Mouse (Mus musculus) ovary, adult 18-20 months (tissue): ENCODE measurements at regions not wholly inside any gene's neighbourhood (a gene's known extent, or its start where the extent isn't known, plus 50 kb on each side); places are given as distances from the start of the nearest gene placed in this dataset.

Experiments used
- DNase-seq: peaks from one replicate; pipeline ENCODE4 v3.0.0; 2022; ENCODE audit warnings: low spot score, mixed read lengths

DNA sequence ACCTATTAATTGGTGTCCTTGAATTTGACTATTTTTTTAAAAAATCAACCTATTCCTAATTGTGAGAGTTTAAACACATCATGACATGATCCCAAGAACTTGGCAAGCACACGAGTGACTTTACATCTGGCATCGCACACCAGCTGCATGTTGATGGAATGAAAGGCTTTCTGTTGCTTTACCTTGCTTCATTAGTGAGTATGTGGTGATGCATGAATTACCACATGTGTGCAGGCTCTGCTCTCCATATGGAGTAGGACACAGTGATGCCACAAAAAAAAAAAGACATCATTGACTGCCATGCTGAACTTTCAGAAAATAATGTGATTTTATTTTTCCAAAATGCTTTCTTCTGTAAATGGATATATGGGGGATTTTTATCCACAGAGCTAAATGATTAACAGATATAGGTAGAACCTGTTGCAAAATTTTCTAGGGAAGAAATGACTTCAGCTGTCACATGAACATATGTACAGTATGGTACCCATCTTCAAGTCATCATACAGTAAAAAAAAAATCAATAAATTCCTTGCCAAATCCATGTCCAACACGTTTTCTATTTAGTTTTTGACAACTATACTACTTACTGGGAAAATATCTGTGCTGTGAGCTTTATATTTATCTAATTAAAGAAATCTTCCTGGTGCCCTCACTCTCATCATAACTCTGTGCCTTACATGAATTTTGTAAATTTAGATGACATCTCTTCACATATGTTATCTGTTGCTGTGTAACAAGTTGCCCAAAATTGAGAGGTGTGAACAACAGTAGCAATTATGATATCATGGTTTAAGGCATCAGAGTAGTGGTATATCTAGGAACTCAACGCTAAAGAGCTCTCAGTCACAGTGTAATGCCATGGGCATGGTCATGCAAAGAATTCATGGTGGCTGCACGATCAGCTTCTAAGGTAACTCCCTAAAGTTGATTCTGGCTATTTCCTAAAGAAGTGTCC is 84.0 kb upstream of the Arrdc3 start:
- DNase-seq, result no peak

DNA sequence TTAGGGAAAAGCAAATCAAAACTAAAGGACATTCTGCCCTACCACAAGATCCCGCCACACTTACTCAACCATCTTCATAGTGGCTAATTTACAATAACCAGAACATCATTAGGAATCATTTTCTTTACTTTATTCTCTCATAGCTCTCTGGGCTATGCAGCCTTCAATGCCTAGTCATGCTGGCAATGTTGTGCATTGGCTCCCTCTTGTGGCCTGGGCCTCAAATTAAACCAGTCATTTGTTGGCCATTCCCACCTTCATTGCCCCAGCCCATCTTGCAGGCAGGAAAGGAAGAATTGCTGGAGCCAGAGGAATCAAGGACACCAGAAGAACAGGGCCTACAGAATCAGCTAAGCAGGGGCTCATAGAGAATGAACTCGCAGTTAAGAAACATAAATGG is 77.0 kb upstream of the Arrdc3 start:
- DNase-seq, result peak; percentile 2

DNA sequence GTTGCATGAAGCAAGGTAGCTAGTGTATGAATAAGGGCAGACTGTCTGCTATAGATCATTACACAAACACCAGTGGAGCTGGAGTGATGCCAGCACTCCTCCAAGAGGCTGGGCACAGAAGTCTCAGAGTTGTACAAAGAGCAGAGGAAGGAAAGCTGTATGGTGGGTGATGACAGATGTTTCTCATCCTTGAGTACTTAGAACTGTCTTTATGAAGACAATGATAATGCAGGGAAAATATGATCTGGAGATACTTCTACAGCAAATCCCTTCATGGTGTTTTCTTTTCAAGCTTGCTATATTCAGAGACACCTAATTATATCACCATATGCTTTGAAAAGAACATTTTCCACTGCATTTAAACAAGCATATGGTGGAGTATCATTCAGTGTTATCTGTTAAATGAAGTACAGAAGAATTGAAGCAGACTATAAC is 56.1 kb upstream of the Arrdc3 start:
- DNase-seq, result no peak
